Mouse (Mus musculus): ENCODE measurements around the gene Trim63.
"Not testable (repeated sequence)": the region's sequence is repeated elsewhere in the genome, so short reads cannot be mapped to it uniquely, and the experiment has no call there.

Gene Trim63

GRCm38 (mm10) chr4:134341231-134341630 is 26.3 kb downstream of the Trim63 start:
- not testable (repeated sequence) for DNase-seq (ENCODE audit: low read depth, low spot score)

- no peak for DNase-seq (ENCODE audit: low read depth, low spot score)
Observed at GRCm38 (mm10) chr4:134342213-134342779, 27.4 kb downstream of the Trim63 start.

- no peak for DNase-seq (ENCODE audit: low read depth, low spot score)
Observed at GRCm38 (mm10) chr4:134343071-134344031, 28.4 kb downstream of the Trim63 start, which contains the start of gene Slc30a2. Slc30a2 (plus strand) TSS chr4:134343181.

- no peak for DNase-seq (ENCODE audit: low read depth, low spot score)
Observed at GRCm38 (mm10) chr4:134344620-134345019, 29.7 kb downstream of the Trim63 start.

- no peak for DNase-seq (ENCODE audit: low read depth, low spot score)
Observed at GRCm38 (mm10) chr4:134345802-134346201, 30.9 kb downstream of the Trim63 start.

GRCm38 (mm10) chr4:134348078-134348477 is 33.2 kb downstream of the Trim63 start:
- no peak for DNase-seq (ENCODE audit: low read depth, low spot score)

GRCm38 (mm10) chr4:134348545-134348944 is 33.6 kb downstream of the Trim63 start:
- no peak for DNase-seq (ENCODE audit: low read depth, low spot score)

- DNase-seq (ENCODE audit: low read depth, low spot score): no peak
Observed at GRCm38 (mm10) chr4:134349829-134350228, 34.9 kb downstream of the Trim63 start.

- DNase-seq (ENCODE audit: low read depth, low spot score): no peak
Observed at GRCm38 (mm10) chr4:134350641-134351040, 35.7 kb downstream of the Trim63 start.

GRCm38 (mm10) chr4:134351329-134352260 is 36.7 kb downstream of the Trim63 start:
- no peak for DNase-seq (ENCODE audit: low read depth, low spot score)

- no peak for DNase-seq (ENCODE audit: low read depth, low spot score)
Observed at GRCm38 (mm10) chr4:134352261-134352707, 37.4 kb downstream of the Trim63 start.

GRCm38 (mm10) chr4:134352929-134353328 is 38.0 kb downstream of the Trim63 start:
- no peak for DNase-seq (ENCODE audit: low read depth, low spot score)

GRCm38 (mm10) chr4:134353527-134354409 is 38.8 kb downstream of the Trim63 start:
- no peak for DNase-seq (ENCODE audit: low read depth, low spot score)

GRCm38 (mm10) chr4:134355841-134356452 is 41.0 kb downstream of the Trim63 start:
- no peak for DNase-seq (ENCODE audit: low read depth, low spot score)

- peak; percentile 55 for DNase-seq (ENCODE audit: low read depth, low spot score)
Observed at GRCm38 (mm10) chr4:134356591-134357460, 41.9 kb downstream of the Trim63 start.

- DNase-seq (ENCODE audit: low read depth, low spot score): no peak
Observed at GRCm38 (mm10) chr4:134357461-134357771, 42.5 kb downstream of the Trim63 start.

GRCm38 (mm10) chr4:134359649-134360048 is 44.7 kb downstream of the Trim63 start:
- no peak for DNase-seq (ENCODE audit: low read depth, low spot score)

GRCm38 (mm10) chr4:134361215-134361614 is 46.3 kb downstream of the Trim63 start:
- DNase-seq (ENCODE audit: low read depth, low spot score): no peak

- DNase-seq (ENCODE audit: low read depth, low spot score): no peak
Observed at GRCm38 (mm10) chr4:134362124-134362523, 47.2 kb downstream of the Trim63 start.
